In the genomic region with DNA sequence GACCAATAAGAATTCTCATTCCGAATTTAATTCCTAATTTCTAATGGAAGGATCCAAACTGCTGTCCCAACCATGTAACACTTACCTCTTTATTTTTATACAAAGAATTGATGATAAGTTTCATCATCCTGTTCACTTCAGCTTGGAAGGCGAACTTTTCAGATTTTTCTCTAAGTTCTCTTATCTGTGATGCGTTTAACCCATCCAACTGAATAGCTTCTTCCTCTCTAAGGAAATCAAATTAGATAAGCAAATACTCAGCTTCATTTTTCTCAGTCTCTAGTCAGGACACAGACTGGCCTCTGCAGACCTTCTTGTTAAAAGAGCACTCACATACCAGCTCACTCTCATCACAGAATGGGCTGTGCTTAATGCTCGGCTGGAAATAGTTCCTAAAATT, we compare ENCODE assay signal across 9 mouse cellular contexts. TPM values are rescaled to one million over a fixed set of nuclear protein-coding genes. Genes with fewer than 3 reads are reported as not detected.
DNase-seq lines count a peak whose midpoint lies in the region; ATAC-seq and TF ChIP-seq lines count a peak whose summit lies in the region.
"Had no signal": no experiment of that assay in that cellular context is flagged by ENCODE, and none has a peak within 500 bp of the region (broad histone marks: within the 10 kb centered on the region; RNA-seq: fewer than 3 reads in every experiment).

No protein-coding gene starts in this region.

- ATAC-seq in liver, embryonic 16.5 days (ENCODE audit: low read depth), result no peak

- peak; percentile 36 for DNase-seq in heart, adult 11 months
- DNase-seq in heart, adult 9 months (ENCODE audit: low spot score in 2 of 2), result no peak
- no peak for DNase-seq in hindbrain, embryonic 10.5 days (ENCODE audit: low spot score)
- no peak for DNase-seq in right cerebral cortex, postnatal 10 days (ENCODE audit: low spot score in 2 of 2)
- DNase-seq in left cerebral cortex, adult 11 months (ENCODE audit: low spot score), result no peak
- DNase-seq in adrenal gland, adult 18-20 months (ENCODE audit: low spot score in 2 of 2), result no peak
- DNase-seq: lung, adult 2 months had no signal

- peak overlapping the region; percentile 85 for H3K4me2 ChIP-seq in liver, embryonic 16.5 days (ENCODE audit: low read depth, low read length)

- WGBS in hindbrain, embryonic 10.5 days, result 83% methylated on average over 4 of the region's 4 CpGs
- WGBS in liver, embryonic 16.5 days (ENCODE audit: insufficient replicate concordance), result 50% methylated on average over 4 of the region's 4 CpGs

- H3K4me1 ChIP-seq in E14TG2a.4 (replicated peaks; ENCODE audit: low read depth, low read length), result peaks cover 65% of the 10 kb centered on the region
- H3K4me1 ChIP-seq in hindbrain, embryonic 10.5 days (replicated peaks), result peaks cover 54% of the 10 kb centered on the region
- peaks cover 38% of the 10 kb centered on the region for H3K4me1 ChIP-seq in liver, embryonic 16.5 days (ENCODE audit: control insufficient read depth, low read depth, low read length)

- no peaks in the 10 kb centered on the region for H3K27me3 ChIP-seq in E14TG2a.4 (ENCODE audit: insufficient read depth, low read length)
- H3K27me3 ChIP-seq in hindbrain, embryonic 10.5 days (ENCODE audit: insufficient read depth, poor library complexity, severe bottlenecking), result no peaks in the 10 kb centered on the region
- no peaks in the 10 kb centered on the region for H3K27me3 ChIP-seq in liver, embryonic 16.5 days (ENCODE audit: control insufficient read depth, insufficient read depth, low read depth, low read length)

- H3K9me3 ChIP-seq in E14TG2a.4 (ENCODE audit: low read length), result no peaks in the 10 kb centered on the region
- no peaks in the 10 kb centered on the region for H3K9me3 ChIP-seq in hindbrain, embryonic 10.5 days
- H3K9me3 ChIP-seq in liver, embryonic 16.5 days (replicated peaks; ENCODE audit: control insufficient read depth, low read length), result no peaks in the 10 kb centered on the region

- peak overlapping the region; percentile 91 for H3K9ac ChIP-seq in liver, embryonic 16.5 days (ENCODE audit: low read depth, low read length)

- H3K36me3 ChIP-seq in E14TG2a.4 (ENCODE audit: insufficient read depth, low read length), result peaks cover 62% of the 10 kb centered on the region
- H3K36me3 ChIP-seq in hindbrain, embryonic 10.5 days, result peaks cover 58% of the 10 kb centered on the region
- H3K36me3 ChIP-seq in liver, embryonic 16.5 days (ENCODE audit: control insufficient read depth, insufficient read depth), result peaks cover 29% of the 10 kb centered on the region

- peak overlapping the region; percentile 99 for H3K4me3 ChIP-seq in E14TG2a.4 (replicated peaks; ENCODE audit: low read length)
- H3K4me3 ChIP-seq in hindbrain, embryonic 10.5 days, result peak overlapping the region; percentile 94
- H3K4me3 ChIP-seq in liver, embryonic 16.5 days (ENCODE audit: low read depth, low read length), result peak overlapping the region; percentile 91

- no peak for TF ChIP-seq CTCF in E14TG2a.4 (conservative IDR thresholded peaks at IDR 0.05; ENCODE audit: low read length)

- no peak overlapping the region for H3K27ac ChIP-seq in hindbrain, embryonic 10.5 days
- no peak overlapping the region for H3K27ac ChIP-seq in liver, embryonic 16.5 days (ENCODE audit: low read length)

RNA-seq across cellular contexts. Expression of a gene that starts 1.9 kb away (rescaled TPM):
- polyA plus RNA-seq in hindbrain, embryonic 10.5 days (2016; fragmentation: Nextera tagmentation; extraction: Ambion mirVana), result 412 and 566 TPM in 2 replicates
- polyA plus RNA-seq in liver, embryonic 16.5 days (2015; fragmentation: Nextera tagmentation; extraction: Ambion mirVana), result 301 and 321 TPM in 2 replicates
- 100 to 1,000 TPM; 593 to 704 TPM for total RNA-seq in adrenal gland, adult 18-20 months (2021)

RNA-seq across cellular contexts. Expression of a gene that starts 2.2 kb away (rescaled TPM):
- polyA plus RNA-seq in hindbrain, embryonic 10.5 days (2016; fragmentation: Nextera tagmentation; extraction: Ambion mirVana), result 2.9 TPM in 2 replicates
- 0.32 and 0.42 TPM in 2 replicates for polyA plus RNA-seq in liver, embryonic 16.5 days (2015; fragmentation: Nextera tagmentation; extraction: Ambion mirVana)
- 1 to 10 TPM; 2.3 to 3.1 TPM for total RNA-seq in adrenal gland, adult 18-20 months (2021)
